Mouse (Mus musculus) G1E (cell line): ENCODE measurements around the gene Cox15. TPM values are rescaled to one million over a fixed set of nuclear protein-coding genes. Genes with fewer than 3 reads are reported as not detected.

Source experiments
- ATAC-seq: 2 replicates; pipeline ENCODE4 v1.8.0; 2016; ENCODE audit warnings: mild to moderate bottlenecking; ENCODE audit not compliant: insufficient number of reproducible peaks, poor library complexity, low FRiP score, severe bottlenecking; ENCODE audit errors: extremely low read depth
- DNase-seq: peaks from one replicate; pipeline ENCODE4 v3.0.0; 2012; ENCODE audit warnings: low spot score
- H3K27me3 ChIP-seq: 2 replicates; pipeline ENCODE4 v1.6.1; 2012; ENCODE audit warnings: mild to moderate bottlenecking, low read length, inconsistent platforms; ENCODE audit not compliant: insufficient read depth
- H3K36me3 ChIP-seq: replicated peaks from 2 replicates; pipeline ENCODE3; 2012; ENCODE audit warnings: mild to moderate bottlenecking, inconsistent platforms
- H3K4me1 ChIP-seq: 2 replicates; pipeline ENCODE4 v1.6.1; 2012; ENCODE audit warnings: low read depth, low read length, inconsistent platforms, mixed read lengths; ENCODE audit not compliant: insufficient read depth
- H3K4me3 ChIP-seq: 2 replicates; pipeline ENCODE4 v1.5.1; 2012; ENCODE audit warnings: low read depth, mild to moderate bottlenecking, inconsistent platforms, low read length, moderate library complexity, mixed read lengths
- H3K9me3 ChIP-seq: replicated peaks from 2 replicates; pipeline ENCODE4 v1.6.1; 2012; ENCODE audit warnings: inconsistent platforms
- CTCF ChIP-seq: IDR thresholded peaks from 2 replicates; pipeline ENCODE4 v1.5.1; 2012; ENCODE audit warnings: low read depth, low read length, inconsistent platforms, mixed read lengths
- GATA1 ChIP-seq: IDR thresholded peaks from 2 replicates; pipeline ENCODE4 v1.6.1; 2012; ENCODE audit warnings: borderline replicate concordance, low read length, inconsistent platforms, mixed read lengths
- GATA2 ChIP-seq: IDR thresholded peaks from 2 replicates; pipeline ENCODE4 v1.6.1; 2012; ENCODE audit warnings: low read depth, low read length, inconsistent platforms, borderline replicate concordance
- POLR2AphosphoS5 ChIP-seq: IDR thresholded peaks from 2 replicates; pipeline ENCODE4 v1.6.1; 2012; ENCODE audit warnings: low read depth, low read length, inconsistent platforms; ENCODE audit not compliant: insufficient replicate concordance
- TAL1 ChIP-seq: conservative IDR thresholded peaks from 2 replicates; pipeline ENCODE4 v1.6.1; 2012; ENCODE audit warnings: low read depth, low read length, inconsistent platforms, mixed read lengths
- polyA plus RNA-seq: library from polyadenylated mRNA; stranded (reverse); fragments of >175 nt; gene quantifications from 2 replicates; pipeline ENCODE4 v1.2.3, GENCODE M21; 2012
- total RNA-seq, 2 experiments: library from RNA; stranded (forward) in 1 of 2; stranded (reverse) in 1 of 2; fragments of 200-1000 nt in 1 of 2; fragments of >200 nt in 1 of 2; fragmentation: Nextera tagmentation in 1 of 2; gene quantifications; 2 replicates each; pipeline ENCODE4 v1.2.3; 2014 to 2017

The Cox15 gene
- total and polyA plus RNA-seq, 3 experiments = 5.9 to 21.7 (median 18.8) TPM

DNA sequence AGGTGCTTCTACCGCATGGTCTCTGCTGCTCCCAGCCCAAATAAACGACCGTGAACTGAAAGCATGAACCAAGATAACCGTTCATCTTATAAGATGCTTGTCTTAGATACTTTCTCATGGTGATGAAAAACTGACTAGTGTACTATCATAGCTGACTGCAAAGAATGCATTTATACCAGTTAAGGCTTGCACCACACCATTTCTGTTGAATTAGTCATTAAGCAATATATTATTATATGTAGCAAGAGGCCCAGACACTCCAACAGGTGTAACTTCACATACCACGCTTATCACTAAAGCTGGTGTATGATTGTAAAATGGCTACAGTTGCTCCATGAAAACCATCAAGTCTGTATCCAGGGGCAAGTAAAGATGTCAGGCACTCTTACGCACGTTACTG lies 37.0 kb upstream of the Cox15 start:
- H3K9me3 ChIP-seq = no peaks in the 10 kb centered on the region
- peaks cover 18% of the 10 kb centered on the region for H3K27me3 ChIP-seq
- no peak for ATAC-seq
- H3K4me3 ChIP-seq = no peak overlapping the region
- no peaks in the 10 kb centered on the region; the same call in 1 of the 2 replicates for H3K4me1 ChIP-seq
- DNase-seq = no peak
- TF ChIP-seq GATA2 (no peak), GATA1 (no peak), POLR2AphosphoS5 (no peak), TAL1 (no peak), CTCF (no peak)
- H3K36me3 ChIP-seq = no peaks in the 10 kb centered on the region

DNA sequence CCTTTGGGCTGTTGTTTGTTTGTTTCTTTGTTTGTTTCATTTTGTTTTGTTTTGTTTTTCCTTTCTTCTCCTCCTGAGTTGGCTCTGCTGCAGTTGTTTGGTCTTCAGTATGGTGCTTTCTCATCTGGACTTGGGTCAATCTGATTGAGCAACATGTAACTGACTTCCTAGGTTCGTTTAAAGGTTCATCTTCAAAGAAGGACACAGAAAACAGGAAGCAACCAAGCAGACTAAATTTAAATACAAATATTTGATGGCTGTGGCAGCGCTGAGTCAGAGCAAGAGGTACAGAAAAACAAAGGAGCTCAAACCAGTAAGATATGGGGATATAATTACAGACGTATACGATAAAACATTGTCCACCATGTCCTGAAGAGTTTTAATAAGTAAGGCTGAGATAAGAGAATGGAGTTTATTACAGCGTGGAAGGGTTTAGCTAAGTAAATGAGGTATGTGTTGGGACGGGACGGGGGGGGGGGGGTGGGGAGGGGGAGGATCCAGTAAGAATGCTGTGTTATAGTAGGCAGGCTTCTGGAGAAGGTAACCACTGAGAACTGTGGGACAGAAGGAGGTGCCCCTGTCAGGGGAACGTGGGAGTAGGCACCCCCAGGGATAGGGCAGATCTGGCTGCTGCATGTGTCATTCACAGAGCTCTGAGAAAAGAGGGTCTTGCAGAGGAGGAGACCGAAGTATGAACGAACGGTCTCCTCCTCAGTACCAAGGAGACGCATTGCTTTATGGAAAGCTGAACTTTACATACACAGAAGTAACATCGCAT lies 33.6 kb upstream of the Cox15 start:
- peaks cover 16% of the 10 kb centered on the region for H3K27me3 ChIP-seq
- no peak for DNase-seq
- ATAC-seq = no peak
- no peaks in the 10 kb centered on the region for H3K36me3 ChIP-seq
- TF ChIP-seq GATA2 = no peak
- no peak for TF ChIP-seq GATA1
- TF ChIP-seq POLR2AphosphoS5 = no peak
- no peak for TF ChIP-seq CTCF
- no peak for TF ChIP-seq TAL1
- H3K4me1 ChIP-seq = peaks cover 2% of the 10 kb centered on the region; the same call in 1 of the 2 replicates
- no peaks in the 10 kb centered on the region for H3K9me3 ChIP-seq
- H3K4me3 ChIP-seq = no peak overlapping the region

DNA sequence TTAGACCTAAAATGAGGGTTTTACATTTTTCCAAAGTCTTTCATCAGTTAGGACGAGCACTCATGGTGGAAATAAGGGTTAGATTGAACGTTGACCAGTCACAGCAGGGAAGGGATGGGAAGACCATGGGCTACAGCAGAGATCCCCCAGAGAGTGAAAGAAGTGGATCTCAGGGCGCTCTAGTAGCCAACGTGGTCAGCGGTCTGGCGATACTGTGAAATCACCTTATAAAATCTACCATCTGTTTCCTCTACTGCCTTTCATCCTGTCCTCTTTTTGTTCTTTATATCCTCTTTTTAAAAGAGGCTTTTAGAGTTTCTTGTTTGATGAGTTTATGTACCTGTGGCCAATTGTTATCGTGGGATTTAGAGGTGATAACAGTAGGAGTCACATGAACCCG lies 32.0 kb upstream of the Cox15 start:
- no peak overlapping the region for H3K4me3 ChIP-seq
- TF ChIP-seq TAL1 = no peak
- no peak for ATAC-seq

DNA sequence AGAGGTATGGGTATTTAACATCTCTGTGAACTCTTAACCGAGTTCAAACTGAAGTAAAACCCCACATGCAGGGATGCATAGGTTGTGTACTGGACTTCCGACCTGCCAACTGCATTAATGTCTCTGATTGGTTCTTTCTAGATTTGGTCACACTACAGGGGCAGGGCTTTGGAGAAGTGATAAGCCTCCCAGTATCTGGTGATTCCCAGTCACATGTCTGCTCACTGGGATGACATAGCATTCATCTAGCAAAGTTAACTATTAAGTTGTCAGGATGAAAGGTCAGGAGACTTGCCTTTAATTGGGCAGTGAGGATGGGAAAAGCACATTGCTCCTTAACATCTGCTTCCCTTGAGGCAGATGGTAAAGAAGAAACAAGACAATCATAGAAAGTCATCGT lies 29.2 kb upstream of the Cox15 start, which contains the start of gene Abcc2:
Abcc2 (plus strand) TSS at position 213 of the 400 bp plus-strand sequence.
- no peak for TF ChIP-seq CTCF
- no peak for TF ChIP-seq GATA1
- no peak for TF ChIP-seq TAL1
- TF ChIP-seq GATA2 = no peak
- DNase-seq (no peak), ATAC-seq (no peak)
- peaks cover 10% of the 10 kb centered on the region; the same call in 1 of the 2 replicates for H3K27me3 ChIP-seq
- H3K9me3 ChIP-seq = no peaks in the 10 kb centered on the region
- no peak within 1 kb of the TSS for H3K4me3 ChIP-seq
- H3K4me1 ChIP-seq = peaks cover 2% of the 10 kb centered on the region; the same call in 1 of the 2 replicates
- H3K36me3 ChIP-seq = no peaks in the 10 kb centered on the region

More for the DNA sequence above, 32.0 kb upstream of the Cox15 start:
- Histone ChIP-seq H3K36me3 (no peaks in the 10 kb centered on the region), H3K27me3 (peaks cover 16% of the 10 kb centered on the region), H3K9me3 (no peaks in the 10 kb centered on the region), H3K4me1 (peaks cover 2% of the 10 kb centered on the region; the same call in 1 of the 2 replicates)
- DNase-seq = no peak

DNA sequence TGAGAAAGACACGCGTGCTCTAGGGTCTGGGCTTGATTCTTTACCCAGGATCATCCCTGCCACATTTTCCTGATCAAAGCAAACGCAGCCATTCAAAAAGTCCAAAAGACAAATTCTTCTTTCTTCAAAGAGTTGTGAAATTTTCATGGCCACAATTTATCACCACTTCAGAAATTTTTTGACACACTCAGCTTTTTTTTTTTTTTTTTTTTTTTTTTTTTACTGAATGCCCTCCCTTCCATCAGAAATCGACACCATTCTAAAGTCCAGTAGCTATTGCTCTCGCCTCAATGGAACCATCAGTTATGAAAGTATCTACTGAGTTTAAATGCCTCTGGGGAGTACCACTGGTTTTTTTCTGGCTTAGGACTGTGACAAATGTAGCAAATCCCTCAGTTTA lies 27.6 kb upstream of the Cox15 start:
- no peaks in the 10 kb centered on the region for H3K9me3 ChIP-seq
- H3K27me3 ChIP-seq = peaks cover 8% of the 10 kb centered on the region; the same call in 1 of the 2 replicates
- no peak overlapping the region for H3K4me3 ChIP-seq
- DNase-seq = no peak
- no peak for ATAC-seq
- no peaks in the 10 kb centered on the region for H3K36me3 ChIP-seq
- no peak for TF ChIP-seq TAL1
- TF ChIP-seq GATA2 = no peak
- TF ChIP-seq CTCF = no peak
- no peak for TF ChIP-seq GATA1
- TF ChIP-seq POLR2AphosphoS5 = no peak
- H3K4me1 ChIP-seq = peaks cover 2% of the 10 kb centered on the region; the same call in 1 of the 2 replicates

DNA sequence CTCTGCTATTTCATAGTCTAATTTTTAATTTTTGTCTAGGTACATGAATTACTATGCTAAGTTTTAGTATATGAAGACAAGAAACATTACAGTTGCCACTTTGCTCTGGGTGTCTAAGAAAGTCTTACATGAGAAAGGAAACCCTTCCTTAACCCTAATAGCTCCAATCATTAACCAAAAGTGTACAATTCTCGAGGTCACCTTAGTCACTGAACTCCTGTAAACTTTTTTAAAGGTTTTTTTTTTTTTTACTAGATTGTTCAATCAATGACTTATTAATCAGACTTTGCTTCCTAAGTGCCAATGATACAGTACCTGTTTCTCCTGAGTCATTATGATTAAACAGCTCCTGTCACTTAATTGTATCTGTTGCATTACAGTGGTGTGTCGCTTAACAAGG lies 24.5 kb upstream of the Cox15 start:
- Histone ChIP-seq H3K27me3 (peaks cover 4% of the 10 kb centered on the region; the same call in 1 of the 2 replicates), H3K9me3 (no peaks in the 10 kb centered on the region), H3K4me1 (peaks cover 7% of the 10 kb centered on the region; the same call in 1 of the 2 replicates), H3K4me3 (no peak overlapping the region), H3K36me3 (no peaks in the 10 kb centered on the region)
- no peak for ATAC-seq
- no peak for TF ChIP-seq GATA1
- no peak for TF ChIP-seq TAL1
- no peak for TF ChIP-seq POLR2AphosphoS5
- no peak for TF ChIP-seq GATA2
- TF ChIP-seq CTCF = no peak
- no peak for DNase-seq
